Mouse (Mus musculus): ENCODE results near the gene Sat1.
A peak's percentile ranks its signal among the peaks of the same experiment; 100 is the strongest.
"Not testable (repeated sequence)": the region's sequence is repeated elsewhere in the genome, so short reads cannot be mapped to it uniquely, and the experiment has no call there.

Sat1 gene

DNA sequence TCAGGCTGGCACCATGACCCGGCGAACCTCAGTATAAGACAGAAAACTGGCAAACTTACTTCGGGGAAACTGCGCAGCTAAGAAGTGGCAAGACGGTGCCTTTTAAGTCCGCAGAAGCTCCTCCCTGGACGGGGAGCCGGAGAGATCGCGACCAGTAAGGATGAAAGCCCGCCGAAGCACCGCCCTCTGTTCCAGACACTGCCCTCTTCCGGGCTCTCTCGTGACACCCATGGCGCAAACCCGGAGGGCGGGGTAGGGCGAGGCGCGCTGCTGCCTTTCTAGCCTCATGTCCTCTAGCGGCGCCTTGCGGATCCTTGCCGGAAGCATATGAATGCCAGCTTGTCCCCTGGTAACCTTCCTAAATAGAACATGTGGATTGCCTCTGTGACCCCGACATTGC is at the start of gene Sat1:
TSS of gene Sat1 (minus strand) at position 179 of the 400 bp plus-strand sequence.
- peak; percentile 92 to 94 for DNase-seq (ENCODE audit: low spot score in 2 of 2)

DNA sequence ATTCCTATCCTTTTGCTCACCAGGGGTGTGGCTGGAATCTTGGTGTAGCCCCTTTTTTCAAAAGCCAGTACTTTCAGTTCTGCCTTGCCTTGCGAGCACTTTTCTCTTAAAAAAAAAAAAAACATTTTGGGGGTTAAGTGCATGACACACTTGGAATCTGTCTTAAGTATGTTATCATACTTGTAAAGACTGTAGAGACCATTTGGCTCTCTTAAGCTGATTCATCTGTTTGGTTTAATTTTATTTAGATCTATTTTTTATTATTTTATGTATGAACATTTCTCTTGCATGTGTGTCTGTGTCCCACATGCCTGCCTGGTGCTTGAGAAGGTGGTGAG is 46.6 kb upstream of the Sat1 start:
- DNase-seq (ENCODE audit: low spot score in 2 of 2), result no peak

DNA sequence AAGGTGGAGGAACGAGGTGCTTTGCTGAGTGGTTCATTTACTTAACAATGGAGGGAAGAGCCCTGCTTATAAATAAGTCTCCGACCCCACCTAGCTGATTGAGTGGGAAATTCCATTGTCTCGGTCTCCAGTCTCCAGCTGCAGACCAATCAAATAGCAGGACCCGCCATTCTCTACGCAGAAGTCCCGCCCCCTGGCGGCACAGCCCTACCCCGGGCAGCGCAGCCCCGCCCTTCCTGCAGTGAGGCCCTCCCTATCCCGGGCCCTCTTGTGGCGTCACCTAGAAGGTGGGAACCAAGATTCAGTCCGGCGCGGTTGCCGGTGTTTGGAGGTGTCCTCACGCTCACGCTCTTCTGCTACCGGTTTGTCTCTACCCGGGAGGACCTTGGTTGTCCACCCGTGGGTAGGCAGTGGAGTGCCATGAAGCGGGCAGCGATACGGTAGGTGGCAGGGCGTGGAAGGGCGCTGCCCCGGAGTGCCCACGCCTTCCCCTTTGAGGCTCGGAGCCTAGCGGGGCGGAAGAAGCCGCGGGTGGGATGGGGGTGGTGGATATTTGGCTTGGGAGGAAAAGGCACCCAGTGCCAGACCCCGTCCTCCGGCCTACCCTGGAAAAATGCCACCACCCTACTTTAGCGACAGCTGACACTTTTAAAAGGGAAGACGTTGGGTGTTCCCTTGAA is 46.1 kb upstream of the Sat1 start, which contains the start of gene Acot9:
TSS of gene Acot9 (plus strand) at position 209 of the 680 bp plus-strand sequence.
- DNase-seq (ENCODE audit: low spot score in 2 of 2), result peak; percentile 89

DNA sequence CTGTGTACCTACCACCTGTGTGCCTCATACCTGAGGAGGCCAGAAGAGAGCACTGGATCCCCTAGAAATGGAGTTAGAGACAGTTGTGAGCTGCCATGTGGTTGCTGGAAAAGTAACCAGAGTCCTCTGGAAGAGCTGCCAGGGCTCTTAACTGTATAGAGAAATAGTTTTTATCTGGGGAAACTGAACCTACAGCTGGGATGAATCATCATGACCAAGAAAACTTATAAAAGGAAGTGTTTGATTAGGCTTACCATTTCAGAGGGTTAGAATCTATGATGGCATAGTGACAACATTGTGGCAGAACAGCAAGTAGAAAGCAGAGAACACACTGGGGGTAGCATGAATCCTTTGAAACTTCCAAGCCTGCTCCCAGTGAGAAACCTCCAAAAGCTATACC is 40.6 kb upstream of the Sat1 start:
- no peak for DNase-seq (ENCODE audit: low spot score in 2 of 2)

DNA sequence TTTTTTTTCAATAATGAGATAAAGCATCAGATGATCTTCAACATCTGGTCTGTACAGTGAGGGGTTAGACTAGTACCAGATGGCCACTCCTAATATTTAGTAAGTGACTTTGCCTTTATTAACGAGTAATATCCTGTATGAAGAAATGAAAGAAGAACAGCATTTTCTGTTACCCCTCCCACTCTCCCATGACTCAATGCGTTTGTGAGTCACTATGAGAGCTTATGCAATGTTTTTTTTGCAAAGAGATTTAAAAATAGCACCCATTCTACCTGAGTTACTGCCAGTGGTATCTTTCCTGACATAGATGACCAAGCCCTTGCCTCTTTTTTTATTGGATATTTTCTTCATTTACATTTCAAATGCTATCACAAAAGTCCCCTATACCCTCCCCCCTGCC is 2.0 kb upstream of the Sat1 start:
- DNase-seq (ENCODE audit: low spot score in 2 of 2), result no peak

DNA sequence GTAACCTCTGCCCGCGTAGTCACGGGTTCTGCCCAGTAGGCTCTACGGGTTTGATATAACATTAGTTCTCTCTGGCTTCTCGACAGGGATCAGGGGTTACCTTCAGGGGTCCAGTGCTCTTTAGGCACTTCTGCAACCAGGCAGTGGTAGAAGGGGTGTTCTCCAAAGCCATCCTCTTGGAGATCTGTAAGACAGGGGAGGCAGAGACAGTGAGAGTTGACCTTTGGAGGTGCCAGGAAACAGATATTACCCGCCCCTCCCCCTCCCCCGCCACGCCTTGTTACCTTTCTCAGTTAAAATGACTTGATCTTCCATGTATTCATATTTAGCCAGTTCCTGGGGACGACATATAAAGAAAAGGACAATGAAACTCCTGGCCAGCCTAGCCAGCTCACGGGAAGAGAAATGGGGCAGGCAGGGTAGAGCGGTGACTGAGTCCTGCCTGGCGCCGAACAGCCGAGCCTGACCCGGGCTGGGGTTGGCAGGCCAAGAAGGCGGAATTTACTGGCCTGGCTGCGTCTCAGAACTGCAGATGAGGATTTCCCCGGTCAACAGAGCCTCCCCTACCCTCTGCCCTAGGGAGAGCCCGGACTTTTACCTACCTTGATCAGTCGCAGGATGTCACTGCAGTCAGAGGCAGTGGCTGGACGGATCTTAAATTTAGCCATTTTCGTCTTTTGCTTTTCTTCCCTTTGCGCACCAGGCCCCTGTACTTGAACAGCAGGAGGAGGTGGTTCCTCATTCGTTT is 574 bp downstream of the Sat1 start:
- peak in 1 of 2 experiments; percentile 18 for DNase-seq (ENCODE audit: low spot score in 2 of 2)

DNA sequence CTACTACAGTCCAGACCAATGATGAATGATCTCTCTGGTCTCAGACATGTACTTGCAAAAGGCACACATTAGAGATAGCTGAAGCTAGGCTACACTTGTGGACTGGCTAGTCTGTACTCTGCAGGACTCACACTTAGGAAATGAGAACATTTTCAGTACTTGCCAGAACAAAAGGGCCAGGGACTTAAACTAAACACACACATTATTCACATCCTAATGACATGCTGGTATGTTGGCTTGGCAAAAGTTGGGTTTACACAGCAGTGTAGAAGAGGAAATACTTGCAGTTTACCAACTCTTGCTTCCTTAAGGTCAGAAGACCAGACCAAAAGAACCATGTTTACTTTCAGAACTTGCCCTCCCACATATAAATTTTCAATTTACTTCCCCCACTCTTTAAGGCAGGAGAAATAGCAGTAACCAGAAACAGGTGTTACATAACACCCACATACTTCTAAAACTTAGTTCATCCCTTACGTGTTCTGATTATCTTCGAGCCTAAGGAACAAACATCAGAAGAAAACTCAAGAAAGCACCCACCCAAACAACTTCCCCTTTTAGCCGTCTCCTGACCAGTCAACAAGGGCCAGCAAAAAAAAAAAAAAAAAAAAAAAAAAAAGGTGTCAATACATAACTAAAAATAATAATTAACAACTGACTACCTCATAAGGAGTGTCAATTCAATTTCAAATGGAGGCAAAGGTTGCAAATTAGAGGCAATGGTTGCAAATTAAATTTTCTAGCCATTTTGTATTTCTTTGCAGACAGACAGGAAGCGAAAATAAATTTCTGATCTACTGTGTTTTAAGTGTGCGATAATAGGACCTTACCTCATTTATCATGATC is 1.7 kb downstream of the Sat1 start:
- no peak for DNase-seq (ENCODE audit: low spot score in 2 of 2)

DNA sequence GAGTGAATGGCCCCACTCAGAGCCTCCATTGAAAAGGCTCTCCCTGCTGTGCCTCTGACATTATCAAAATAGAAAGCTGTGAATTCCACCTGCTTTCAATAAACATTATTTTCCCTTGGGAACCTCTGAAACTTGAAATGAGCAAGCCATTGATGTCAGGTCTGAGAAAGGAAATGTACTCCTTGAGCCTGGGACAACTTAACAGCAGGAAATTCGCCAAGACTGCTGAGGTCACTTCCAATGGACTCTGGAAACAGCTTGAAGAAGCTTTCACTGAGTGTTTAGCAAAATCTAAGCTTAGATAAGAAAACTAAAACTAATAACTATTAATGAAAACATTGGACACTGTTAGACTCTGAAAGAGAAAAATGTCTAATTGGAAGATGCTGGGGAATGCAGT is 7.6 kb downstream of the Sat1 start:
- DNase-seq (ENCODE audit: low spot score in 2 of 2), result no peak

DNA sequence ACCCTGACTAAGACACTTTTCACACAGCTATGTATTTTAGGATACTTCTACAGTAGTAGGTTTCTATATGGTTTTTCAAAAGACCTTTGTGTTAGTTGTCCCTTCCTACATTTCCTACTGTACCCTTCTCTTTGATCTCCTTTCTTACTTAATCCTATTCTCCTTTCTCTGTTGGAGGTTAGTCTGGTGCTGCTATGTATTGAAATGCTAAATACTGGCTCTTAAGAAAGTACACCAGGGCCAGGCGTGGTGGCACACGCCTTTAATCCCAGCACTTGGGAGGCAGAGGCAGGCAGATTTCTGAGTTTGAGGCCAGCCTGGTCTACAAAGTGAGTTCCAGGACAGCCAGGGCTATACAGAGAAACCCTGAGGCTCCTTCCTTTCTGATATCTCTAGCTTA is 10.8 kb downstream of the Sat1 start:
- not testable (repeated sequence) for DNase-seq (ENCODE audit: low spot score in 2 of 2)

DNA sequence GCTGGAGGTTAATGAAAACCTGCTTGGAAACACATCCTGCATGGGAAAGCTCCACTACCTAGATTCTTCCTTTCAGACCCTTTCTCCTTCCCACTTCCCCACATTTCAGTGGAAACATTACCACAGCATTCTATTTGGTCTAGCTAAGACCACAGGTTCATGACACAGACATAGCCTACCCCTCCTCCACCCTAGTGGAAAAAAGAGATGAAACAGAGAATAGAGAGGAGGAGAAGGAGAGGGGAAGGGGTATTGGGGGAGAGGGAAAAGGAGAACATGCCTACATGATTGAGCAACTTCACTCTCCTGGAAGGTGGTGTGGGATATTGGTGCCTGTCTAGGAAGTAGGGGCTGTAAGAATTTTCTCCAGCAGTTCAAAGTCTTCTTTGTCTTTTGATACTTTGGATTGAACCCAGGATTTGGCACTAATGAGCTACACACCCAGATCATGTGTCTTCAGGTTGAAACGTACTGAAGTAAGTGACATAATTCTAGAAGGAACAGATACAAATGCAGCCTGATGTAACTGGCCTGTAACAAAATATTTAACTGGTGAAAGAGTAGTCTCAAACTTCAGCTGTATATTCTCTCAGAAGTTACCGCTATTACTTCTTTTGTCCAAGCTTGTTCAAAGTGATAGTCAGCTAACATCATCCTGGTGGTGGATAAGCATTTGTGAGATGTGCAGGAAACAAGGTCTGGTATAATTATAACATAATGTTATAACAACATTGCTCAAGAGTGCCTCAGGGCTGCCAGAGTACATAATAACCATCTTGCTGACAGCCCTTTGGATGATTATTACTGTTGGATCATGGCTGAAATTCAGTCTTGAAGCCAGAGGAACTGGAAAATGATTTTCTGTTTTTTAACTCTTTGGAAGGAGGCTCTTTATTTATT is 13.6 kb downstream of the Sat1 start:
- no peak for DNase-seq (ENCODE audit: low spot score in 2 of 2)

DNA sequence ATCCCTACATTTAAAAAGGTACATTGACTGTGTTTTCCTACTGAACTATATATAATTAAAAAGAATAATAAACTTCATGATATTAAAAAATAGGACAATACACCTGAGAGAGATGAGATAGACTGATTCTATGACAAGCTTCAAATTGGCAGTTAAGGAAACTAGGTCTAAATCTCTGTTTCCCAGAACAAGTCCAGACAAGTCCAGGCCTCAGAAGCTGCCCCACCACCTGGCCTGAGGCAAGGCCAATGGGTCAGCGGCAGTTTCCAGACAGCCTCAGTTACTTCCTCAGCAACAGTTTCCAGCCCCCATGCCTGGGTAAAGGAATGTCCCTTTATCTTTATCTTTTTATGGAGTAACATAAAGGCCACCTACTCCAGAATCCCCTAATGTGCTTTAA is 14.4 kb downstream of the Sat1 start:
- no peak for DNase-seq (ENCODE audit: low spot score in 2 of 2)

DNA sequence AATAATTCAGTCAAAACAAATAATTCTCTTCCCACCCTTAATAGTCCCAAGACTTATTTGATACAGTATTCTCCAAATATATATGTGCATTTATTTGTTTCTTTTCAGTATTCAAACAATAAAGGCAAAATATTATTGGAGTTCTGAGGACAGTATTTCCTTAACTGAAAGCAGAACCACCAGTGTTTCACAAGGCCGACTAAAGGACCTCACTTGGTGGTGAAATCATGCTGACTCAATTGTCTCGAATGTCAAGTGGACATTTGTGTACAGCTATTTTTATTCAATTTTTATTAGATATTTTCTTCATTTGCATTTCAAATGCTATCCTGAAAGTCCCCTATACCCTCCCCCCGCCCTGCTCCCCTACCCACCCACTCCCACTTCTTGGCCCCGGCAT is 21.3 kb downstream of the Sat1 start:
- DNase-seq (ENCODE audit: low spot score in 2 of 2), result no peak

DNA sequence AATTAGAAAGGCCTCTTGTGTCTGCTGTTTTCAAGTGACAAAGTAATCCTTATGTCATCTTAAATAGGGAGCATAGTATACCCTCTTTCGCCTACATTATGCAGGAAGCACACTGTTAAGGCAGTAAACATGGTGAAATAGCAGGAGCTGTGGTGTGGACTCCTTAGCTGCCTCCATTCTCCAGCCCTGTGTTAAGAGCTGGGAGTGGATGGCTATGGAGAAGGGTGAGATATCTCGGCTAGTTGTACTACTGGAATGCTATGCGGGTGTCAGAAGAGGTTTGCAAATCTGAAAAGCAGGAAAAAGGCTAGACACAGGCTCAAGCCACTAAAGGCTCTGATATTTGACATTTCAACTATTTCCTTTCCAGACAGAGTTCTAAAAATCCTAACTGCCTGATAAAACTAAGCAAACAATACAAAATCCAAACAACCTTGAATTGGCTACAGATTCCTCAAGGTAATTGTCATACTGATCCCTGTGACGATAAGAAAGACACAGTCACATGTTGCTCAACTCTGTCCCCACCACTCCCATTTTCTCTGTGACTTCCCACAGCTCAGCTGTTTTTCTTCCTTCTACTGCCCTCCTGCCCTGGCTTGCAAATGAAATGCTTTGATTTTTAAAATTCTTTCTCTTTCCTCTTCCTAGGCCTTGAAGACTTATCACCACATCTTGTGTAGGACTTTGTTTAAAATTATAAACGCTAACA is 22.4 kb downstream of the Sat1 start:
- no peak for DNase-seq (ENCODE audit: low spot score in 2 of 2)

DNA sequence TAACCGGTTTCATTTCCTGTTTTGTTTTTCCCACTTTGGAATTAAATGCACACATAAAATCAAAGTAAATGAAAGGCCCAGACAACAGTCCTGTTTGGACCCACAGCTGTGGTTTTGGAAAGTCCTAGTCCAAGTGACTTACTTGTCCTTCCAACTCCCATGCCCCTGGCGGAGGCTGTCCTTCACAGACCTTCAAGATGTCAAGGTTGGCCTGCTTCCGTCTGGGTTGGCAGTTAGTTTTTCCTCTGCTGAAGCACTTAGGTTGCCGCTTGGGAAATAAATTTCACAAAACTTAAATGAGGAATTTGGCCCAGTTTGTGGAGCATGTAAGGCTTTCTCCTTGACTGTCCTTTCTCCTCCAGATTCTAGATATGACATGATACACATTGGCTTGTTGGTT is 24.3 kb downstream of the Sat1 start:
- no peak for DNase-seq (ENCODE audit: low spot score in 2 of 2)

DNA sequence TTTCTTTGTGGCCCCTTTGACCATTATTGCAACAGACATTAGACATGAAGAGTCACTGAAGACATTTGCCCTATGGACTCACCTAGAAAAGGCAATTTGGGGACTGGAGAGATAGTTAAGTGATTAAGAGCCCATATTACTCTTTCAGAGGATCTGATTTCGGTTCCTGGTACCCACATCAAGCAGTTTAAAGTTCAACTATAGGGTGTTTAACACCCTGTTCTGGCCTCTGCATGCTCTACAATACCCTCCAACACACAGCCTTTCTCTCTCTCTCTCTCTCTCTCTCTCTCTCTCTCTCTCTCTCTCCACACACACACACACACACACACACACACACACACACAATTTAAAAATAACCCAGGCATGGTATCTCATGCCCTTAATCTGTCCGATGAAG is 38.6 kb downstream of the Sat1 start:
- no peak for DNase-seq (ENCODE audit: low spot score in 2 of 2)

DNA sequence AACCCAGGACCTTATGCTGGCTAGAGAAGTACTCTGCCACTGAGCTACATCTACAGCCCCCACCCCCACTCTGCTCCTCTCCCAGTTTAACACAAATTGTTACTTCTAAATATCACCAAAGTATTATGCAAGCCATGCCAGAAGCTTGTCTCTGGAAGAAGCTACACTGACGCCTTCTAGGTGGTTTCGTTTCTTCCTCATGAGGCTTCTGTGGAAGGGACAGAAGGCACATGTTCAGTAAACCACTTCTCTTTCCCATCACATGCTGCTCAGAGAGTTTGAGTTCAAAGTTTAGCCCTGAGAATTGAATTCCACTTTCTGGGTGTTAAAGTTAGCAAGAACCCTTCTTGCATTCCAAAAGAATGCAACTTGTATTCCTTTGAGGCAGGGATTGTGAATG is 39.0 kb downstream of the Sat1 start:
- peak in 1 of 2 experiments; percentile 11 for DNase-seq (ENCODE audit: low spot score in 2 of 2)

DNA sequence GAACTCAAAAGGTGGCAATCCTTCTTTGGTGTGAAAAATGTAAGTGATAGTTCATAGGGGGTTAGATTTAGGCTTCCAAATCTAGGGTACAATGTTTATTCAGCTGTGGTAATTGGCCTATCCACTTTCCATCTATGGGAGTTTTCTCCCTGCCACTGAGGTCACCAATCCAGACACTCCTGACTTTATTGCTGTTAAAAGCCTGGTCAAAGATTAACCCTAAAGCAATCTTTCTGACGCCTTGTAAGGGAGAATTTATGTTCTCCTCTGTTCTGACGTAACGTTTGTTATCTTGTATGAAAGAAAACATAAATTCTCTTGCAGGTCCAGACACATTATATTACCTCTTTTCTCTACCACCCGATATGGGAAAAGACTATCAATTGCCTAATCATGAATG is 40.7 kb downstream of the Sat1 start:
- DNase-seq (ENCODE audit: low spot score in 2 of 2), result no peak

DNA sequence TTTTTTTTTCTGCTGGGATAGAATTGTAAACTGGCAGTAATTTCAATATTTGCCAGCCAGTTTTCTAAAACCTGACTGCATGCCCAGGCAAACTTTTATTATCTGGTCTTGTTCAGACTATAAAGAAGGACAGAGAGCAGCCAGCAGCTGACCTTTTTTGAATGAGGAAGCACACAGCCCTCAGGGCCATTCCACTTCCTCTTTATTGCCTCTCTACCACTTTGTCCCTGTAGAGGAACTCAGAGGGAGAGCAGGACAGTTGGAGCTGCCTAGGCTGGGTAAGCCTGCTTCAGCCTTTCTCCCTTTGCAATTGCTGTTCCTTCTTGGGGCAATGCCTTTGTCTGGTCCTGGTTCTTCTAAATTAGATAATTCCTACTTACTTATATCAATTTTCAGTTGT is 43.9 kb downstream of the Sat1 start:
- peak; percentile 5 to 22 for DNase-seq (ENCODE audit: low spot score in 2 of 2)

DNA sequence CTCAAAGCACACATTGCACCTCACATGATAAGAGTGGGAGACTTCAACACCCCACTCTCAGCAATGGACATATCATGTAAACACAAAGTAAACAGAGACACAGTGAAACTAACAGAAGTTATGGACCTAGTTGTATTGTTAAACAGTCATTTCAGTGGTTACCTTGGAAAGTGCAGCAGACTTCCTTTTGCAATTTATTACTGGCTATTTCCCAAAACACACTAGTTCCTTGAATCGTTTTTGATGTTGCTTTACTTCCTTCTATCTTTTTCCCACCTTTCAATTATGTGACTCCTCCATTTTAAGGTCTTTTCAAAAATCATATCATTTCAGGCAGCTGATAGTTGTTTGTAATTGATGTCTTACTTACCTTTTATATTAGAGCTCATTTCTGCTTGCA is 44.5 kb downstream of the Sat1 start:
- DNase-seq (ENCODE audit: low spot score in 2 of 2), result no peak

DNA sequence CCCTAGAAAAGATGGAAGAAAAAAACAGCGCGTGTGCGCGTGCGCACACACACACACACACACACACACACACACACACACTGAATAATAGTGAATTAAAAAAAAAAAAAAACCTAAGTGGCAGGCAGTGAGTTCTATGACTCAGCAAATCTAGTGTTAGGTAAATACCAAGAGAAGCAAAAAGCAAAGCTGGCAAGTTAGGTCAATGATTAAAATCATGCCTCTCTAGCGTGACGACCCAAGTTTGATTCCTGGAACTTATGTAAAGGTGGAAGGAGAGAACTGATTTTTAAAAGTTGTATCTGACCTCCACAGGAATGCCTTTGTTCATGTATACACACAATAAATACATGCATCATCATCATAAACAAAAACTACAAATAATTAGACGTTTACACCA is 46.4 kb downstream of the Sat1 start:
- DNase-seq (ENCODE audit: low spot score in 2 of 2), result no peak

DNA sequence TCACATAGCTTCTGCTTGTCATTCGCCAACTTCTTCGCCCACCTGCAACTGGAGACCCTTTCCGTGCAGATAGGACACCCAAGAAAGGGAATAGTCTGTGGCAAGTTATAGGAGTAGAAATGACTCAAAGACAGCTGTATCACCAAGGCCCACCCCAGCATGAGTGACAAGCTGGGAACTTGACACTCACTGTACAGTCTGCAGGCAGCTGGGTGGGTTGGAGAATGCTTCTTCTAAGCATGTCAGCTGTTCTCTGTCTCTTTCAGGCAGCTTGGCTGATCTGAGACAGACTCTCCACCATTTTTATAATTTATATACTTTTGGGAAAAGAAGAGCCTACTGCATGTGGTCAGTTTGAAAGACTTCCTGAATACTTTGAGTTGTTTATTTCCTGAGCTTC is 48.6 kb downstream of the Sat1 start:
- DNase-seq (ENCODE audit: low spot score in 2 of 2), result no peak
